Mouse (Mus musculus): Measurements from ENCODE around the gene Elmo1. TPM values are rescaled to one million over a fixed set of nuclear protein-coding genes. Genes with fewer than 3 reads are reported as not detected.
A peak's percentile ranks its signal among the peaks of the same experiment; 100 is the strongest.

Elmo1 gene
- 12.0 and 13.7 TPM in 2 replicates for polyA plus RNA-seq (2012; rRNA removed)

DNA sequence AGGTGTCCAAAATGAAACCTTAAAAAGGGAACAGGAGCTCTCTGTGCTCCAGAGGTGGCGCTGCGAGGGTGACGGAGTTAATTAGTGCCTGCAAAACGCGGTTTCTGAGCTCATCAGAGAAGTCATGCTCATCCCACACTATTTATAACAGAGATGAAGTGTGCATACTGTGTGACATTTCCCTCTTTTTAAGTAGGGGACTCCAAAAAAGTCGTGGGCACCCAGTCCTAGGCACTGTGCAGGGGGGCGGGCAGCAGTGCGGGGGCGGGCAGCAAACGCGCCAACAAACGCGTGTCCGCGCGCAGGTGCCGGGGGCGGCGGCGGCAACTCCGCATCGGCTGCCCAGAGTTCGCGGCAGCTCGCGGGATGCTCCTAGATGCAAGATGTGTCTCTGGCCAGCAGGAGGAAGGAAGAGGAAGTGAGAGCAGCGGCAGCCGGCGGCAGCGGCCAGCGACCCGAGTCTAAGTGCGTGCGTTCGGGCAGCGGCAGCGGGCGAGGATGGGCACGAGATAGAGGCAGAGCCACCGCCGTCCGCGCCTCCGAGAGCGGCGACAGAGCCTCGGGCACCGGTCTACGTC, at the start of gene Elmo1:
TSS of gene Elmo1 (plus strand) at position 464 of the 578 bp plus-strand sequence.
- DNase-seq (ENCODE audit: low read depth): no peak

DNA sequence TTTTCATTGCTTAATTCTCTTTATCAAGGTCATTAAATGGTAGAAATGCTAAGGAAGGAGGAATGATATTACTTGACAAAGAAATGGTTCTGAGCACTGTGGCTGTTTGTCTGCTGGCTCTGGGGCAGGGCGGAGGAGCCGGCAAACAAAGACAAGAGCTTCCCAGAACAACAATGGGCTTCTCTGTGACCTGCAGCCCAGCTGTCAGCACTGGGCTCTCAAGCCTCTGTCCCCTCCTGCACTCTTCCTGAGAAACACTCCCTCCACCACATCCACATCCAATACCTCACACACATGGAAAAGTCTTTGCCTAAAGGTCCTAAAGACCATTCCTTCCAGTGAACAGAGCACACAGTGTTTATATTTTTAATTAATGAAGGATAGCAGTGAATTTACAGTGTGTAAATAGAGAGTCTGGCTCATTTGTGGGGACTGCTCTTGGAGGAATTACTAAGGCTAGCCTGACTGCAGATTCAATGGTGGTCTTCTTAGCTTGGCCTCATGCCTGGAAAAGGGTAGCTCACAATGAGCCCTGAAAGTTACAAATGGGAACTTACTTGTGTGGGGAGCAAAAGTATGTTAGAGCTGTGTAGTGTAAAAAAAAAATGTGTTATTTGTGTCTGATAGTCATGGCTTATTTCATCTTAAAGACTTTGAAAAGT, 49.1 kb upstream of the Elmo1 start:
- DNase-seq (ENCODE audit: low read depth): no peak

DNA sequence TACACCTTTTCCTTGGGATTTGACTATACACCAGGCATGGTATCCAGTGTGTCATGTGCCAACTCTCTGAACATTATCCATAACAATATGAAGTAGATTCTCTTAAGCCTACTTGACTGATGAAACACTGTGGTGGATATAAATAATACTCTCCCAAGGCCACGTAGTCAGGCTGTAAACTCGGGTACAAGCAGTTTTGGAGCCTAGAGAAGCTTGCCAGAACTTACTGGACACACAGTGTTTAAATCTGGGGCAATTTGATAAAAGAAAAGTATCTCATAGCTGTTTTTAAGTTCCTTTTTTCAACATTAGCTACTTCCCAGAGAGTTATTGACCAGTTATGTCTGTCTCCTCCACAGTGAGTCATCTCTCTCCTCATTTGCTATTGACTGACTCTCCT, 47.5 kb upstream of the Elmo1 start:
- no peak for DNase-seq (ENCODE audit: low read depth)

DNA sequence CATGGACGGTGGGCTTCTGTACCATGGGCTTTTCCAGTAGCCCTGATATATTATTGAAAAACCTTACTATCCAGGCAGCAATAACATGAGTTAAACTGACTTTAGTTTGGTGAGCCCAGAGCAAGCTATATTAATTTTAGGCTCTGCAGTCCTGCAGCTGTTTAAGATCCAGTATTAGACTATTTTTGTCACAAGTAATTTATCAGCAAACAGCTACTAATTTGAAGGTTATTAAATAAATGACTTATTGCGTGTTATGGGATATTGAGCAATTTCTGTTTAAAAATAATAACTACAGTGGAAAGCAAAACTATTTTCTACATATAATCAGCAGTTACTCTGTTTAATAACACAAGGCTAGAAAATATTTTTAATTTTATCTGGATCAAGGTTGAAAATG, 45.0 kb upstream of the Elmo1 start:
- no peak for DNase-seq (ENCODE audit: low read depth)

DNA sequence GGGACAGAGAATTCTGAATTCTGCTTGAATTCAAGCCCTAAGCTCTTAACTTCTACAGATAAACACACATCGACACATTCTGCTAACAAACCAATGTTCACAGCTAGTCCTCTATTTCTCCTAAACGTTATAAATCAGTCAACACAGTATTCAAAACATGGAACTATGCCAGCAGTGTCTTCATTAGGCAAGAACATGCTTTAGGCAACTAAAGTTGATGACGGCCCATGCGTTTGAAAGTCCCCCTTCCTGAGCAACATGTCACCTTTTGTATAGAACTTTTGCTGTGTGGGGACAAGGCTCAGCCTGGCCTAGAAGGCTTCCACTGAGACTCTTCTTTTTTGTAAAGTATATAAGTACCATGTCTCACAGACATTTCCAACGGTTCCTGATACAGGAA, 44.6 kb upstream of the Elmo1 start:
- peak; percentile 41 for DNase-seq (ENCODE audit: low read depth)

DNA sequence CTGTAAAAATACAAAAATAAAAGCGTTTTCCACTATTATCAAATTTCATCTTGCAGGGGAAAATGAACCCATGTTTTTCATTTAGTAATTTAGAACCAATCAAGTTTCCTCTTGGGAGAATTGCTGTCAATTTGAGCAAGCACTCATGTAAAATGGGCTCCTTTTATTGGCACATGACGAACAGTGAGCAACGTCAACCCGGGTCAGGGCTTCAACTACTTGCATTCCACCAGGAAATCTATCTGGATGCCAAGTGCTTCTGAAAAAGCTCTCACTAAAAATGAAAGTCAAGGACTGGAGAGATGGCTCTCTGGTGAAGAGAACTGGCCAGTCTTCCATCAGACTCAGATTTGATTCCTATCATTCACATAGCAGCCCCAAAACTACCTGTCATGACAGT, 44.0 kb upstream of the Elmo1 start:
- DNase-seq (ENCODE audit: low read depth): no peak

DNA sequence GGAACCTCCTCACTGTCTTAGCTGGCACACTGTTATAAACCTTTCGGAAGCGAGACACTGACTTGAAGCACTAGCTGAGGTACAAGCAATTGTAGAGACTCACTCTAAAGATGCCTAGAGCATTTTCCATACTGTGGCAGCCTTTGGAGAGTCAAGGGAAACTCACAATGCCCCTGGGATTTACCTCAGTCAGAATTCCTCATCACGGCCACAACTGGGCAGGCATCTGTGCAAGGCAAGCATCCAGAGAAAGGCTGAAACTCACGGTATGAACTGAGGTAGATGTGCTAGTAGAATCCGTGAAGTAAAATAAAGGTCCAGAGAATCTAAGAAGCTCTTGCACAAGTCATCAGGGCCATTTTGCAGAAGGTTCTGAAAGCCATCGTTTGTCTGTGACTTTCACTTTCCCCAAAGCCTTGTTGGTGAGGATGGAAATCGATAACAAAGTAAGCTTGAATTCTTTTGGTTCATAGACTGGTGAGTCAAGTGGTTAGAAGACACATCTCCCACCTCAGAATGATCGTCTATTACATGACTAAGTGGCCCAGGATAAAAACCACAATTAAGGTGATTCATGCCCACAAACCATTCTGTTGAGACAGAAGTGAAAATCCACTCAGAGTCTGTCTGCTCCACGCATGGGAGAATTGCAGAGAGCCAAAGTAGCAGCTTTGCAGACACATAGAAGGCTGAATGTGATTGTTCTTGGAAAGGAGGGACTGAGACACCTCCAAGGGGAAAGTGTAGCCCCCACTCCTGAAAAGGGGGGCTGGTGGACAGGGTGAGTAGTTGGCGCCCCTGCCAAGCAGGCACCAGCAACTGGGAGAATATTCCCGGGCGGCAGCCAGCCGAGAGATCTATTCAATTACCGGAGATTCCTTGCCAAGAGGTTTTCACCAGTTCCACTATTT, 42.2 kb upstream of the Elmo1 start:
- no peak for DNase-seq (ENCODE audit: low read depth)

DNA sequence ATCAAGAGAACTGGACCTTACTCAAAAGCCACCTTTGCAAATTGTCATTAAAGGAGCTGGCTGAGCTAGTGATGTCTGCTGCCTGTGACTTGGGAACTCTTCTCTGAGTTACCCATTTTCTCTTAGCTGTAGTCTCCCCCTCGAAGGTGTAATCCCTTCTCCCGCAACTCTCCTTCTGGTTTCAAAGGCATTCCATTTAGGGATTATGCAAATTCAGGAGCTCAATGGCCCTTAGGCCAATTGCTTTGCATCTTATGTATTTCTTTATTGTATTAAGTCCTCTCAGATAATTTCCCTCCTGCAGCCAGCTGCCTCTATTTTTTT, 41.6 kb upstream of the Elmo1 start:
- DNase-seq (ENCODE audit: low read depth): no peak

DNA sequence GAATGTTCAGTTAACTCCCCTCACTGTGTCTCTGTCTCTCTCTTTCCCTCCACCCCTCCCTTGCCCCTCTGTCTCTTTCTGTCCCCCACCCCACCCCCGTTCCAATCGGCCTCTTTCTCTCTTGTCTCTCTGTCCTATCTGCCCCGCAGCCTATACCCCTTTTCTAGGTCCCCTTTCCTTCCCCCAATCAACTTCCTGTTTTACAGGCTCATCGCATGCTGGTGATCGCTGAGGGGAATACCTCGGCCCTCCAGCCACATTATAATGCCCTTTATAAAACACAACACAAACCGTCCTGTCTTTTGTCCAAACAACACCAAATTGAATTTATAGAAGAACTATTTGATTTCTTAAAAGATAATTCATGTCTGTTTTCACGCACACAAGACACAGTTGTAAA, 40.7 kb upstream of the Elmo1 start:
- no peak for DNase-seq (ENCODE audit: low read depth)

DNA sequence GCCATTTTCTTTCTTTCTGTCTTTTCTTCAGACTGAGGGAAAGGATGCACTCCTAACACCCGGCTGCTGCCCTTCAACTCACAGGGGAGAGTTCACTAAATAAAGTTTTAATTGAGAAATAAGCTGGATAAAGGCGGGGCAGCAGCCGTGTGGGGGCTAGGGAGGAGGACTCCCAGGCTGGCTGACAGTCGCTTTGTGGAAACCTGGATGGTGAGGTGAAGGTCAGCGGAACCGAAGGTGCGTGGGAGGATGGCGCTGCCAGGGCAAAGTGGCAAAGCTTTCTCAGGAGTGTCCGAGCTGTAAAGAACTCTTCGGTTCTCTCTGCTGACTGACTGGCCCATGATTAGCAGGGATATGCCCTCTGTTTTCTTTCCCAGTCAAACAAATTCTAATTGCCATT, 40.2 kb upstream of the Elmo1 start:
- DNase-seq (ENCODE audit: low read depth): no peak

DNA sequence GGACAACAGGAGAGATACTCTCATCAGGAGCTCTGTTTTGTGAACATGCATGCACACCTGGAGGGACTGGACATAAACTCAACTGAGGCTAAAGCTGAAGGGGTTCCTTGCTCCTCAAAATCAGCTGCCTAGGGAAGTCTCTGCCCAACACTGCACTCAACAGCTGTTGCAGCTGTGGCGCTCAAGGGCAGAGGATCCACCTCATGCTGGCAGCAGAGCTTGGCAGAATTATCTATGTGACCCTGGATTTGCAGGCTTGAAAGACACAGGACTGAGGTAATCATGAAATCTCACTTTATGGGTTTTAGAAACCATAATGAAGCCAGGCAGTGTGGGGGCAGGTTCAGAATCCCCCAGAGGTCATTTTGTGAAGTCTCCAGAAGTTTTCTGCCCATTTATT, 32.5 kb upstream of the Elmo1 start:
- no peak for DNase-seq (ENCODE audit: low read depth)

DNA sequence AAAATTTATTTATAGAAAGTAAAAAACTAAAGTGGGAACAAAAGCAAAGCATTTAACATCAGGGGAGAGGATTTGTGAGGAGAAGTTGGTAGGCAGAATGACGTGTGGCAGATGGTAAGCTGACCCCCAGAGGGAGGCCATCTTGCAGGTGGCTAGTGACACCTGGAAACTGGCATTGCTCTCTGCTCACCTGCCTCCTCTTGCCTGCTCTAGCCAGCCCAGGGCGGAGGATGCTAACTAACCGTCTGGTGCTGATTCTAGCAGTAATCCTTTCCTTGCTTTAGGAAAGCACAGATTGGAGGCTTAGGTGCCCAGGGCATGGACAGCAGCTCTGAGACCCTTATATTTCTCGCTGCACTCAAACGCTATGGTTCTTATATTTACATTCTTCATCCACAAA, 29.4 kb upstream of the Elmo1 start:
- DNase-seq (ENCODE audit: low read depth): no peak

DNA sequence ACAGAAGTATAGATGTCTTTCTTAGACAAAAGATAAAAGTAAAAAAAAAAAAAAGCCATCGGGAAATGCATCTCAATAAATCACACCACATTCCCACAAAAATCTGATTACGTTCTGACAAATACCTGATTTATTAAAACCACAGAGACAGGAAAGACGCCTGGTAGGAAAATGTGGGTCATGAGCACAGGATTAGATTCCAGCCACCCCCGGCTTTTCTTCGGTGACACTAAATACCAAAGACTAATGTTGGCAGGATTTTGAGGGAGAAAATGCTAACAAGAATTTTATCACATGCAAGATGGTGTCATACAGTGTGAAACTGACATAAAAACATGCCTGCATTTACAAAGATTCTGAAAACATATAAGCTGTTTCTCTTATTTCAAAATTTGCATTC, 27.1 kb upstream of the Elmo1 start:
- DNase-seq (ENCODE audit: low read depth): no peak

DNA sequence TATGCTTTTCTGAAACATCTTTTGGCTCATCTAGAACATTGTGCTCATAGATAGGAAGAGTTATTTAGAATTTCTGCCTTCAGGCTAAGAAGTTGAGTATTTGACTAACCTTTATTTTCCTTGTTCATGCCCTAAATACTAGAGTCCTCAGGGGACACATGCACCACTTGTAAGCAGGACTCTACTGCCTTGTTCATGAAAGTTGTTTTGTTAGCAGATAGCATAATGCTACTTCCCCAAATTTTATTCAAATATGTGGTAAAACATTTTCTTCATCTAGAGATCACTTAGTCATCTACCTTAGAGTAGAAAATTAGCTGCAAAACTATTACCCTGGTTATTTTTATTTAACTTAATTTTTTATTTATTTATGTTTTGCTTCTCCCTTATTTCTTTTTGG, 18.4 kb upstream of the Elmo1 start:
- no peak for DNase-seq (ENCODE audit: low read depth)

DNA sequence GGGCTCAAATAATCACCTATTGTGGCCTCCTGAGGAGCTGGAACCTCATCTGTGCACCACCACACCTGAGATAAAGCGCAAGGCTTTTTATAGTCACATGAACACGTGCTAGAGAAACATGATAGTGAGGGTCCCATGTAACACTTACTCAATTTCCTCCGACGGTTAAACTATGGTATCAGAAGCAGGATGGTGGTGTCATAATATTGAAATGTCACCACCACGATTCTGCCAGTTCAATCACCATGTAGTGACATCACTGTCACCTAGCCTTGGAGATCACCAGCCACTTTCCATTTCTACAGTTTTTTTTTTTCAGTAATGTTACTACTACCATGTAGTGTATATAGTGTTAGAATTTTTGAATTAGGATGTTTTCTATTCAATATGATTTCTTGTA, 17.4 kb upstream of the Elmo1 start:
- DNase-seq (ENCODE audit: low read depth): no peak

DNA sequence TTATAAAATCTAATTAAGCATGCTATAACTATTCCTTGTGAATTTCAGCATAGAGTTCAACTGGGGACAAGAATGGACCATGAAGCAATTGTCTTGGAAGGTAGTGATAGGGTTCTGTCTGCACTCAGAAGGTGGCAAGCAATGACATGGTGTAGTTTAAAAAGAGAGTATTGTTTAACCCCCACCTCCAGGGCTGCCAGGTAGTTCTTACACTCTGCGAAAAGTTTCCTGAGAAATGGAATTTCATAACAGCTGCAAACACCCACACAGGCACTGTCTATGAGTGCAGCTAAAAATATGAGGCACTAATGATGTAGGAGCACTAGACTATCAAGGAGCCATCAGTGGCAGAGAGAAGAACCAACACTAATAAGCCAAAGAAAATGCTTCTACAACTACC, 13.9 kb upstream of the Elmo1 start:
- DNase-seq (ENCODE audit: low read depth): peak; percentile 61

DNA sequence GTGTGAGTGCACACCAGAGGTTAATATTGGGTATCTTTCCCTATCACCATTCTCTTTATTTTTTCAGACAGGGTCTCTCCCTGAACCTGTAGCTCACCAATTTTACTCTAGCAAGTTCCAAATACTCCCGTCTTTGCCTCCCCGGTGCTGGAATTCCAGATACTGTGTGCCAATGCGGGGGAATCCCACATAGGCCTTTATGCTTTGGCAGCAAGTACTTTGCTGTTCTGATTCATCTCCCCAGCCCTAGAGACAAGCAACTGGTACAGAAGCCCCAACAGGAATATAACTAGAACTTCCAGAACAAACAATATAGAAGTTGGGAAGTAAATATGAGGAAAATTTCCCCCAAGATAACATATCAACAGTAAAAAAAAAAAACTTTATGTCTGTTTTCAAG, 13.2 kb upstream of the Elmo1 start:
- no peak for DNase-seq (ENCODE audit: low read depth)

DNA sequence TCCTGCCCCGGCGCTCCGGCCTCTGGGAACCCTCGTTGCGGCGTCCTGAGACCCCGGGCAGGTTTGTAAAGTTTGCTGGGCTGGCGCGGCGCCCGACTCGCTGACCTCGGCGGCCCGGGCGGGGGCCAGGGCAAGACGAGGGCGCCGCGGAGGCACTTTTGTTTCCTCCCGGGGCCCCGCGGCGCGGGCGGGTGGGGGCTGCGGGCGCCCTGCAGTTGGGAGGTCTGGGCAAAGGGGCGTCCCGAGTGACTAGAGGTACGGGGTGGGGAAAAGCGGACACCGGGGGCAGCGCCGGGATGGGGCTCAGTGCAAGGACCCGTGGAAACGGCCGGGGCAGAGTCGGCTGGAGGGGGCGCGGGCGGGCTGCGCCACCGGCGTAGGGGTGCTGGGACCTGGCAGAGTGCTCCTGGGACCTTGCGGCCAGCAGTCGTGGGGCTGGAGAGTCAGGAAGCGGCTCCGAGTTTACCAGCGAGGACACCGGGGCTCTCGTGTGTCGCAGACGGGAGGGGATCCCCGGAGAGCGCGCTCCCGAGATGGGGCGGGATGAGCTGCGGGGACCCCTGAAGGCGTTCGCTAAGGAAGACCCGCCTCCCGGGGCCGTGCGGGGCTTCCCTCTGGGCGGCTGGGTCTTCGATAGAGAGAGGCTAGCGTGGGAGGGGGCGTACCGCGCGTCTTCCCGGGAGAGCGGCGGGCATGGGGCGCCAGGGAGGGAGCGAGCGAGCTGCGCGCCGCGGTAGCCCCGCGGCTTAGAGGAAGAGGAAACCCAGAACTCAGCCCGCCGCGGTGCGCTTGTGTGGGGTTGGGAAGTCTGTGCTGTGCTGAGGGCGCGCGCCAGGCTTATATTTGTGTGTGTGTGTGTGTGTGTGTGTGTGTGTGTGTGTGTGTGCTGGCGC, 561 bp downstream of the Elmo1 start:
- DNase-seq (ENCODE audit: low read depth): no peak

DNA sequence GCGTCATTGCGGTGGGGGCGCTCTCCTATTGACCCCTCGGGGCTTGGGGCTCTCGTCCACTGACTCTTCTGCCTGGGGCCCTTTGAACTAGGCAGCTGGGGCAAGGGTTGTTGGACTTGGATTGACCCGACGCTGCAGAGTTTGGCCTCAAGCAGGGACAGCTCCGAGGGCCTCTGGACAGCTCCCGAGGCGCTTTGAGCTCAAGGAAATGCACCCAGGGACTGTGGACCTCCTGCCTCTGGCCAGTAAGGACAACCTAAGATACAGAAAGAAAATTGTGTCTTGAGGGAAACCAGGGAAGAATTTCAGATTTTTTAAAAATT, 1.2 kb downstream of the Elmo1 start:
- no peak for DNase-seq (ENCODE audit: low read depth)

DNA sequence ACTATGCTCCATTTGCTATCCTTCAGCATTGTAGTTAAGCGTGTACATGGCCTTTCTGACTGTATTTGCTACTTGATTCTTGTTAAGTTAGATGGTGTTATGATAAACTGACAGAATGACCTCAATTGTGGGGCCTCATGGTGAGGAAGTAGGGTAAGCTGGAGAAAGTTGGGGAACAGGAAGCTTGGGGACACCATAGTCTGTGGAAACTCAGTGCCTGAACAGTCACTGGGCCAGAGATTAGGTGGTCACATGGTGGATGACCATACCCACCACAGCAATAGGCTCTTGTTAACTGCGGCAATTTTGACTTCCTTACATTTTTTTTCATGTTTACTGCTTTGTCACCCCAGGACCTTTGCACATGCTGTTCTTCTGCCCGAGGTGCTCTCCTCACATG, 1.9 kb downstream of the Elmo1 start:
- DNase-seq (ENCODE audit: low read depth): no peak

DNA sequence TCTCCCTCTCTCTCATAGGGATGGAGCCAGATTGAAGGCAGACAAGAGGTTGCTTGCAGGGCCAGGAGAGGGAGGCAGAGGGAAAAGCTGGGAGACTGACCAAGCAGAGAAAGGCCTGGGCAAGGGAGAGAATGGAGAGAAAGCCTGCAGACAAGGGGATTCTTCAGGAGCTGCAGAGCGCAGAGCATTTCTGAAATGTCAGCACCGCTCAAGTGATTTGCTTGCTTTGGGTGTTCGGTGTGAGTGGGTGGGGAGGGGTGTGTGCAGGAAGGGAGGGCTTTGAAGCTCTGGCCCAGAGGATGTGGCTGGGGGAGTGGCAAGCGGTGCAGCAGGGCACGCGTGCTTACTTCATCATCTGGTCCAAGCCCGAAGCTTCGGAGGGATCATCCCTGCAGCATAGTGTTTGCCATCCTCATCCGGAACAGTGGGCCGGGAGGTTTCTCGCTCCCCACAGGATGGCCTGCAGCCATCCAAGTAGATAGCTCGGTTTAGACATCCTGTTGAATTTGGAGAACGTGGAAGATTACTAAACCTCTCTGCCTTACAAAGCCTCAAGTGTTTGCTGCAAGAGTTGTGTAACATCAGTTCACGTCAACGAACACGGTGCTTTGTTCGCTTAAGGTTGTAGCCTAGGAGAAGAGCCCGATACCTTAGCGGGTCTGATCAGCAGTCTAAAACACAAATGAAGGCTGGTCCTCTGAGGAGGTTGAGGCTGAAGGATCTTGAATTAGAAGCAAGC, 3.1 kb downstream of the Elmo1 start:
- peak; percentile 63 for DNase-seq (ENCODE audit: low read depth)
